Mouse (Mus musculus): Measurements from ENCODE around the gene Srm. TPM values are rescaled to one million over a fixed set of nuclear protein-coding genes. Genes with fewer than 3 reads are reported as not detected.

Srm gene
- total RNA-seq, 2 experiments from 2014 or later, result 55.9 to 60.3 TPM

DNA sequence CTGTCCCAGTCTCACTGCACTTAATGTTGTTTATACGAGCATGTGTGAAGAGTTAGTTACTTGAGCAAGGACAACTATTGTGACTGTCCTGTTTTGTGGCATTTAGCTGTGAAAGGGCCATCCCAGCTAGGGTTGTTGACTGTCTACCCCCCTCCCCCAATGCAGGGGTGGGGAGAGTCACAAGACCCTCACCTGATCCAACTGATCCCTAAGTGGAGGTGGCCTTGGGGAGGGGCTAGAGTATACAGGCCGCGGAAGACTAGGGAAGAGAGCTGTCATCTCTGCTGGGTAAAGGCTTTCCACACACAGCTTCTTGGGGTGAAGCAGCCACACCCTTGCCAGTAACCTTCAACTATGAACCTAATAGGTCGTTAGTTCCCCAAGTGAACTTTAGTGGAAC lies 9.0 kb downstream of the Srm start:
- no peak for DNase-seq (ENCODE audit: low spot score in 2 of 2)

DNA sequence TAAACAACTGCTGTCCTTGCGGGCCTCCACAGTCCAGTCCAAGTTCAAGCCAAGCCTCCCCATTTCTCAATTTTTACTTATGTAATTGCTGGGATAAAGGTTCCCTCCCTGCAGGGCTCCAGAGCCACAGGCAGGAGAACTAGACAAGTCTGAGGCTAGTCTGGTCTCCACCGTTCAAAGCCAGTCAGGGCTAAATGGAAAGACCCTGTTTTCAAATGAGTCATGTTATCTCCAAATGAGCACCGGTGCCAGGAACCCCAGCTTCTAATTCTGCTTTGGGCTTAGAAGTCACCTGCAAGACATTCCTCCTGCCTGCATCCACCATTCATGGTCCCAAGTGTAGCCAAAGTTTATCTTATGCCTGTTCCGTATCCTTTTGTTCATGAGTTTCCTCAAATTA lies 10.6 kb downstream of the Srm start:
- DNase-seq (ENCODE audit: low spot score in 2 of 2), result no peak

DNA sequence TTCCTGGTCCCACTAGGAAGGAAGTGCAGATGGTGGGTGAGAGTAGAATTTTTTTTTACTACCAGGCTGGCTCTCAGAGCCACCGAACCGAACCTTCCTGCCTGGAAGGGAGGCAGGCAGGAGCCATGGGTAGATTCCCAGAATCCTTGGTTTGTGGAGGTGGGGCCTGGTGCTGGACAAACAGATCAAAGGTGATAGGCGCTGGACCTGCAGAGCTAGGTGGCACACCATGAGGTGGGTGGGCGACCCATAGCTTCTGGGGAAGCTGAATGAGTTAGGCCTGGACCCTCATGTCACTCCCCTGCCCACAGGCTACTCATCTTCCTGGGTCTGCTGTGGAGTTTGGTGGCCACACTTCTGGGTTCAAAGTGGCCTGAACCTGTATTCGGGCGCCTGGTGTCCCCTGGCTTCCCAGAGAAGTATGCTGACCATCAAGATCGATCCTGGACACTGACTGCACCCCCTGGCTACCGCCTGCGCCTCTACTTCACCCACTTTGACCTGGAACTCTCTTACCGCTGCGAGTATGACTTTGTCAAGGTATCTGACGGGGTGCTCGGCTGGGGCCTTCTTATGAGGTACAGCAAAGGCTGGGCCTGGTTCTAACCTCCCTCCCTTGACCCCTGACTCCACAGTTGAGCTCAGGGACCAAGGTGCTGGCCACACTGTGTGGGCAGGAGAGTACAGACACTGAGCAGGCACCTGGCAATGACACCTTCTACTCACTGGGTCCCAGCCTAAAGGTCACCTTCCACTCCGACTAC lies 11.2 kb downstream of the Srm start, which contains the start of gene Masp2:
Gene Masp2 (plus strand): TSS at position 198 of the 764 bp plus-strand sequence.
- no peak for DNase-seq (ENCODE audit: low spot score in 2 of 2)

DNA sequence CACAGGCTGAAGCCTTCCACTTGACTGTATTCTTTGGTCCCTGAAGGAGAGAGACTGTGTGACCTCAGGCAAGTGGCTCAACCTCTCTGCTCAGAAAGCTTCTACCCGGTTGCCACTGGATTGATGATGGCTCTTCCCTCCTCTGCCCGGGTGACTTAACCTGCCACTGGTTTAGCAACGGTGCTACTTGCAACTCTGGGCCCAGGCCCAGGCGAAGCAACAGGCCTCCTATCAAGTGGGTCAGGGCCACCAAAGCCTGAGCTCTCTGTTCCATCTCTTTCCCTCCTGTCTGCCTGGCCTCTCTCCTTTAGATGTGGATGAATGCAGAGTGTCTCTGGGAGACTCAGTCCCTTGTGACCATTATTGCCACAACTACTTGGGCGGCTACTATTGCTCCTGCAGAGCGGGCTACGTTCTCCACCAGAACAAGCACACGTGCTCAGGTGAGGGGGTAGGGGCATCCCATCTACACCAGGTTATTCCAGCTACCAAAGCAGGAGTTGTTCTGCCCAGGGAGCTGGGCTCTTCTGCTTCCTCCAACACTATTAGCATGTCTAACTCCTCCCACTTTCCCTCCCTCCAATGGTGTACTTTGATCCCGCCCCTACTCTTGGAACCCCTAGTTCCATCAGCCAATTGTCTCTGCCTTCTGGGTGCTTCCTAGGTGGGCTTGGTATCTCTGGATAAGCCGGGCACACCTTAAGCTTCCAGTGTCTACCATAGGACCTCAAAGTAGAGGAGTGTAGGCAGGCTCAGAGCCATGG lies 12.3 kb downstream of the Srm start:
- DNase-seq (ENCODE audit: low spot score in 2 of 2), result no peak

DNA sequence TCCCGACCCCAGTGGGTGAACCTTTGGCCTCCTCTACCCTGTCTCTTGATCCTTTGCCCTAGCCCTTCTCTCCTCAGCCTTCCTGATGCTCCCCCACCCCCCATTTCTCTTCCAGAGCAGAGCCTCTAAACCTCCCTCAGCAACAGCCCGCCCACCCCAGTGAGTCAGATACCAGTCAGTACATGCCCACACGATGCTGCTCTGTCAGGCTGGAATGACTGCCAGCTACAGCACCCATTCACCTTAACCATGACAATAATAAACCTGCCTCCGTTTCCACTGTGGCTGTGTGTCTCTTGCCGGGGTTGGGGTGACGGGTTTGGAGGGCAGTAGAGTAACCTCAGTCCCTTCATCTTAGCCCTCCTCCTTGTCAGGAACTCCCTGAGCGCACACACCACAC lies 12.8 kb downstream of the Srm start:
- DNase-seq (ENCODE audit: low spot score in 2 of 2), result no peak

DNA sequence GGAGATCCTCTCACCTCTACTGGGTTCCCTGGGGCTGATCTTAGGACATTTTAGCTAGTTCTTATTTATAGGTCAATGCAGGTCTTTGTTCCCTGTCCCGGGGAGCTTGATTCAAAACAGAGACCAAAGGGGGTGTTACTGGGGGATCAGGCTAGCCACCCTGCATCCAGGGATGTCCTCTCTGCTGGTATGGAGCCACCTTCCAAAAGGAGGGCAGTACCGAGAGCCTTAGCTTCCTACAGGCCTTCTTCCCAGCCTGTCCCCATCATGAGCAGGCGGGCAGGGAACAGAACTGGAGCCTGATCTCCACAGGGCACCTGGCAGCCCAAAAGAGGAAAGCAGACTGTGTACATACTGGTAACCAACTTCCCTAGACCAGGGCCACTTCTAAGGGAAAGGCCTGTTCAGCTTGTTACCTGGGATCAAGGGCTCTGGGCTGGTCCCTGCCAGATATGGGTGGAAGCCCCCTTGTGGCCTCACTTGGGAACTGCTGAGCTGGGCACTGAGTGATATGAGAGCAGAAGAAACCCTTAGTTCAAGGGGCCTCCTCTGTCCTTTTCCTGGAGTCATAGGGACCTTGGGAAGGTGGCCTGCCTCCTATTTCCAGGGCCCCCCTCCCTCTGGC lies 13.3 kb downstream of the Srm start:
- DNase-seq (ENCODE audit: low spot score in 2 of 2), result peak in 1 of 2 experiments; percentile 55

DNA sequence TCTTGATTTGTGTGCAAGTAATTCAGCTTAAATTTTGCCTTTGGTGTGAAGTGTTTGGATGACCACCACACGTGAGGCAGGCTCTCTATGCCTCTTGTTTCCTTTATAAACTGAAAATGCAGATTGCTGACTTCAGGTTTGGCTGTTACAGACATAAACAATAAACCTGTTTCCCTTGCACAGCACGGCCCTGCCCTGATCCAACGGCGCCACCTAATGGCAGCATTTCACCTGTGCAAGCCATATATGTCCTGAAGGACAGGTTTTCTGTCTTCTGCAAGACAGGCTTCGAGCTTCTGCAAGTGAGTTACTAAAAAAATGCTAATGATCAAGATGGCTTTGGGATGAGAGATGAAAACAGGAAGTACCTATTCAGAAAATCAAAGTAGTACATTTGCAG lies 16.5 kb downstream of the Srm start:
- peak; percentile 46 to 66 for DNase-seq (ENCODE audit: low spot score in 2 of 2)

DNA sequence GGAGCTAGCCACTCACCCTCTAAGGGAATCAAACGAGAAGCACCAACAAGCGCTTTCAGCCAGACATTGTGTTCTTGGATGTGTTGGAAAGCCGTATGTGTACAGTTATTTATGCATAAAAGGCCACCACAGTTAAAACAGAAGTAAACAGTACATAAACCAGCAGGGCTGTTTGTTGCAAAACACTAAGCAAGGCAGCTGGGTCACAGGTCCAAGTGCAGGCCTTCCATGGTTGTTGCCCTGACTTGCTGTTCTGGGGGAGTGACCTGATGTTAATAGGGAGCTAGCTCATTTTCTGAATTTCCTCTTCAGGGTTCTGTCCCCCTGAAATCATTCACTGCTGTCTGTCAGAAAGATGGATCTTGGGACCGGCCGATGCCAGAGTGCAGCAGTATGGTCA lies 18.5 kb downstream of the Srm start:
- DNase-seq (ENCODE audit: low spot score in 2 of 2), result no peak

DNA sequence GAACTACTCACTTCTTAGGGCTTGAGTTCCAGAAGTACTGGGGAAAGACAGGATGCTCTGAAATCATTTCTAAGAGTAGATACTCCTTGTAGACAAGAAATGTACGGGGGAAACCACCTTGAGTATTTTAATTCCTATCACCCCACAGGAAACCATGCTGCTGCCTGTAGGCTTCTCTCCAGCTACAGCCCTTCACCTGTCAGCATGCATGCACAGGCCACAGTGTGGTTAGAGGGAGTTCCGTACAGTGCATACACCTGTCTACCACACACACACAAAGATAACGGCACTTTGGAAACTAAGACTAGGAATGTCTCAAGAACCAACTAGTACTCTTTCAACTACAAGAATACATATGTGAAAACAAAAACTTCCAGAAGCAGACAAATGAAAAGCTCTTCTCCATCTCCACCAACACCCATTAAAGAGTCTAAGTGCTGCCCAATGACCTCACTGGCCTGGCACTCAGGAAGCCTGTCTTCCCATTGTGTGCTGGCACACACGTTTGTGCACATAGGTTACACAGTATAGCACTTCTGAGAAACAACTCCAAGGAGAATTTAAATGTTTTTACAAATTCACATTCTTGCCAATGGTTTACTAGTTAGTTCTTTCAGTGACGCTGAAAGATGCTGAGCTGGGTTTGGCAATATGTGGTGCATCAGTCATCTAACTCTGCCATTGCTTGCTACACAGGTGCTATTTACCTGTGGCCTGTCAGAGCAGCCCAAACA lies 19.5 kb downstream of the Srm start:
- no peak for DNase-seq (ENCODE audit: low spot score in 2 of 2)

DNA sequence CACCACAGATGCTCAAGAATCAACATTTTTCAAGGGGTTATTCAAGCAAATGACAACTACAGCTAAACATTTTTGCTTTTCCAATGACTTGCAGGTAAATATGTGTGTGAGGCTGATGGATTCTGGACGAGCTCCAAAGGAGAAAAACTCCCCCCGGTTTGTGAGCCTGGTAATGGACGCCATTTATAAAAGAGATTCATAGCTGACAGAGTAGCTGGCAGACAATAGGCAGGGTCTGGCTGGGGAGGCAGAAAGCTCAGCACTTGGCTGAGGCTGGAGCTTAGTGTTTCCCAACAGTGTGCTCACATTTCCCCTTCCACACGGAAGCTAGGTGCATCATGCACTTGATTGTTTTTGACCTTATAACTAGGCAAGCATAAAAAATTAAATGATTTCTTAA lies 21.3 kb downstream of the Srm start:
- DNase-seq (ENCODE audit: low spot score in 2 of 2), result no peak

DNA sequence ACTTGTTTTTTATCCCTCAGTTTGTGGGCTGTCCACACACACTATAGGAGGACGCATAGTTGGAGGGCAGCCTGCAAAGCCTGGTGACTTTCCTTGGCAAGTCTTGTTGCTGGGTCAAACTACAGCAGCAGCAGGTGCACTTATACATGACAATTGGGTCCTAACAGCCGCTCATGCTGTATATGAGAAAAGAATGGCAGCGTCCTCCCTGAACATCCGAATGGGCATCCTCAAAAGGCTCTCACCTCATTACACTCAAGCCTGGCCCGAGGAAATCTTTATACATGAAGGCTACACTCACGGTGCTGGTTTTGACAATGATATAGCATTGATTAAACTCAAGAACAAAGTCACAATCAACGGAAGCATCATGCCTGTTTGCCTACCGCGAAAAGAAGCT lies 22.4 kb downstream of the Srm start:
- no peak for DNase-seq (ENCODE audit: low spot score in 2 of 2)

DNA sequence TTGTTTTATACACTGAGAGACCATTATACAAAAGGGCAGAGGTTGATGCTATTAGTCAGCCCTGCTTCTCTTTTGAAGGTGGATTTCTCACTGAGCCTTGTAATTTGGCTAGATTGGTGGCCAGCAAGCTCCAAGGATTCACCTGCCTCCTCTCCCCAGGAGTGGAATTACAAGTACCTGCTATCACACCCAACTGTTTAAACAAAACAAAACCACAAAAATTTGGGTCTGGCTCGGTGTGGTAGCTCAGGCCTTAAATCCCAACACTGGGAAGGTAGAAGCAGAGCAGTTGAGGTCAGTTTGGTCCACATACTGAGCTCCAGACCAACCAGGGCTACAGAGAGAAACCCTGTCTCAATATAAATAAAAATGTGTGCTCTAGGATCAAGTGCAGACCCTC lies 28.5 kb downstream of the Srm start:
- DNase-seq (ENCODE audit: low spot score in 2 of 2), result no peak

DNA sequence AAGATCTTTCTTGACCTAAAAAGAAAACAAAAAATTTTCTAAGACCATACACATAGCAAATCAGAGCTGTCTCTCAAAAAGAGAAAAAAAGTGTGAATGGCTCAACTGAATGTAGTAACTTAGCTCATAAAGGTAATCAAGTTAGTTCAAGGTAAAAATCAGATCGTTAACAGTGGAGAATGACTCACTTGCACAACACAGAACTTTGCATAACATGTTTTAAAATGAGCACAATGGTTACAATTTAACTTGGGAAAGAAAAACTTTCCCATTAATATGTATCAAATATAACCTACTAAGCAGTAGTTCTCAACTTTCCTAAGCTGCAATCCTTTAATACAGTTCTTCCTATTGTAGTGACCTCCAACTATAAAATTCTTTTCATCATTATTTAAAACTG lies 29.4 kb downstream of the Srm start:
- DNase-seq (ENCODE audit: low spot score in 2 of 2), result no peak

DNA sequence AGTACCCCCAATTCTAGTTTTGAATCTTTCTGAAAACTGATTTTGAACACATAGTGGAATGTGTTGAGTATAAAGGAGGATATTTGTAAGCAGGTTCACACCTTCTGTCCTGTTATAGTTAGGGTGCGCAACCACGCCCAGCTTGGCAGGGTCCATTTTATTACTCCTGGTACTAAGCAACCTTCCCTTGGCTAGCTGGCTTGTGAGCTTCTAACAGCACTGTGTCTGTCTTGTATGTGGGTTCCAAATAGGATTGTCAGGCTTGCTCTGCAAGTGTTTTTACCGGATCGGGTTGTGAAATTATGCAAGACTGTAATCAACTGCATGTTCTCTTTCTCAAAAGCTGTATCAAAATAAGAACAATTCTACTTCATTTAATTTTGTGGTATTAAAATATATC lies 31.2 kb downstream of the Srm start:
- DNase-seq (ENCODE audit: low spot score in 2 of 2), result no peak

DNA sequence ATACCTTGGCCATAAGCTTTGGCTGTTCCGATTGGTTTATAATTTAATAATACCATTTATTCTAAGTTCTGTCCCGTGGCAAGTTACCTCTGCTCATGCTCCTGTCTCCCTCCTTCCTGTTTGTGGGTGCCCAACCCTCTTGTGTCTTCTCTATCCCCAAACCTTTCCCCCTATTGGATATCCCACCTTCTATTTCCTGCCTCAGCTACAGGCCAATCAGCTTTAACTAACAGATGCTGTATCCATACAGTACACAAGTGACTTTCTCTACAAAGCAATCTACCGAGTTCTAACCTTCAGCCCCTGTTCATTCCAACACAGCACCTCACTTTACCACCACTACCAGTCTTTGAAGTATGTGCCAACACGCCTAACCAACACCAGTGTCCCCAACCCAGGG lies 32.3 kb downstream of the Srm start:
- DNase-seq (ENCODE audit: low spot score in 2 of 2), result no peak

DNA sequence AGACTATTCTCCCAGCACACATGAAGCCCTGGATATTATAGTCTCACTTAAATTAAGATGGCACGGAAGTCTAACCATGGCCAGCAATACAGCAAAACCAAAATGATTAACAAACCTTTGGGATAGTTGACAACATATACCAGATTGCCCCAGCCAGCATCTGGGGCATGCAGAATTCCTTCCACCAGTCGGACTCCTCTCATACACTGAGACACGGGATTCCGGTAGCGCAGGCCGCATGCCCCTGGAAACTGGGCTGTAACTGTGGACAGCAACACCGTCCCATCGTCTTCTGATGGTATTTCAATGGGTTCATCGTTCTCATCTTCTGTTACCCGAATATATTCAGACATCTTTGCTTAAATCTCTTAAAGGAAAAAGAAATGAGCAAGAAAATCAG lies 33.7 kb downstream of the Srm start:
- DNase-seq (ENCODE audit: low spot score in 2 of 2), result no peak

DNA sequence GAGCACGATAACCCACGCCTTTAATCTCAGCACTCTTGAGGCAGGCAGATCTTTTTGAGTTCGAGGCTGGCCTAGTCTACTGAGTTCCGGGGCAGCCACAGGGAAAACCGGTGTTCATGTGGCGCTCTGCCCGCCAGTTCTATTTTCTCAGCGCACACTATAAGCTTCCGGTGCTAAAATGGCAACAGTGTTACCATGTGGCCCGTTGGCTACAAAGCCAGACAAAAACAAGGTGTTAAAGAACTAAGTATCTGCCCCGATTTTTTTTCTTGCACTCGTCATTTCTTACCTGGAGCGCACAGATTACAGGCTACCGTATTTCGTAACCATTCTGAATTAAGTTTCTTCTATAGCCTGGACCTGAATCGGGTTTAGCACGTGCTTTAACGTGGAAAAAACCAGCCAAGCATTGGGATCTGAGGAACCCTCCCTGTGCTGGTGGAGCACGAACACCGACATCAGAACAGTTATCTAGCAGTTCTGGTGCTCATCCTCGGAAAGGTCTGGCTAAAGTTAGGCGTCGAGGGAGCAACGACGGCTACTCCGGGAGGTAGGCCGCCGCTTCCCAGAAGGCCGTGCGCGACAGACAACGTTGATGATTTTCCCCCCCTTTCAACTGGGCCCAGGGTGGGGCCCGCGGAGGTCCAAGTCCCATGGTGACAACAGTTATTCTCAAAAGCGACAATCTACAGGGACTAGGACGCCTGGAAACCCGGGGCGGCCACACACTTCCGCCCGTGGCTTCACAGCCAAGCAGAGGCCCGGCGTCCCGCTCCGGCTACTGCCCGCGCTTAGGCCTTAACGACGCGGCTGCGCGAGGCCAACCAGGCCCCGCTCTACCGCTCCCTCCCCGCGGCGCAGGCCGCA lies 34.7 kb downstream of the Srm start:
- peak in 1 of 2 experiments; percentile 29 for DNase-seq (ENCODE audit: low spot score in 2 of 2)

DNA sequence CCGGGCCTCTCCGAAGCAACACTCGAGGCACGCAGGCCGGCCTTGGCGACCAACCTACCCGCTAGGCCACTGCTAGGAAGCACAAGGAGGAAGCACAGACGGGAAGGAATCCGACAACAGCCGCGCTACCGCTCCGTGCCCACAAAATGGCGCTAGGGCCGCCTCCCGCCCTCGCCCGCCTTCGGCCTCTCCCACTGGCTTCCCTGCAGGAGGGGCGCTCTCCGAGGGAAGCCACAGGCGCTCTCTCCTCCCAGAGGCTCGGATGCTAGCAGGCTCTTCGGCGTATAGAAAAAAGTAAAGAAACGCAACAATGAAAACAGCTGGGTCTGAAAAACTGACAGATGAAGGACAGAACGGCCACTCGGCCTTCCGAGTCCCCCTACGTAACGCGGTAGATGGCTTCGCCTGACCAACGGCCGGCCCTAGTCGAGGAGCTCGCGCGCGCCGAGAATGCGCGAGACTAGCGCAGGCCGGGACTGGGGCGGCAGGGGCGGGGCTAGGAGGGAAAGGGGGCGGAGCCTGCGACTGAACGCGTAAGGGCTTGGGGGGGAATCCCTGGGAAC lies 35.4 kb downstream of the Srm start, which contains the start of gene Tardbp:
Gene Tardbp (minus strand): TSS at position 397 of the 563 bp plus-strand sequence.
- peak; percentile 93 for DNase-seq (ENCODE audit: low spot score in 2 of 2)

DNA sequence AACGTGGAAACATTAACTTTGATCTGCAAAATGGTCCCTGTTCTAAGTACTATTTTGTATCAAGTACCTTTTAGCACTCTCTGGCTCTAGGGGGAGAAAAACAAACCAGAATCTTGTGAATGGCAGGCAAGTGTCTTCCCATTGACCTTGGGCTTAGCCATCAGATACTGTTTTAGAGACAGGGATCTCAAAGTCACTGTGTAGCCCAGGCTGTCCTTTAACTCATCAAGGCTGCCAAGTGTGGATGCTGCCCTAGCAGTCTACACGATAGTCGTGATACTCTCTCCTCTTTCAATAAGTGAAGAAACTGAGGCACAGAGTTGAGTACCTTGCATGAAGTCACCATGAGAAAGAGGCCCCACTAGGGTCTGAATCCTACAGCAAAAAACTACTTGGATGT lies 35.9 kb downstream of the Srm start:
- no peak for DNase-seq (ENCODE audit: low spot score in 2 of 2)
